In genomic region chr16:17257359-17257821, GRCm38 (mm10) we compare ENCODE assay signal across 13 mouse cellular contexts. TPM values are rescaled to one million over a fixed set of nuclear protein-coding genes. Genes with fewer than 3 reads are reported as not detected.
A peak's percentile ranks its signal among the peaks of the same experiment; 100 is the strongest.
DNase-seq lines count a peak whose midpoint lies in the region; TF ChIP-seq lines count a peak whose summit lies in the region.
"Had no signal": no experiment of that assay in that cellular context is flagged by ENCODE, and none has a peak within 500 bp of the region (broad histone marks: within the 10 kb centered on the region; RNA-seq: fewer than 3 reads in every experiment).

No protein-coding gene starts in this region.

- no peaks in the 10 kb centered on the region for H3K9me3 ChIP-seq in E14TG2a.4 (ENCODE audit: low read length)
- H3K9me3 ChIP-seq: heart, embryonic 15.5 days had no signal

- H3K4me1 ChIP-seq in E14TG2a.4 (replicated peaks; ENCODE audit: low read depth, low read length): peaks cover 97% of the 10 kb centered on the region

- H3K36me3 ChIP-seq in E14TG2a.4 (ENCODE audit: insufficient read depth, low read length): peaks cover 85% of the 10 kb centered on the region

- H3K27me3 ChIP-seq in E14TG2a.4 (ENCODE audit: insufficient read depth, low read length): no peaks in the 10 kb centered on the region
- H3K27me3 ChIP-seq: heart, embryonic 15.5 days had no signal

- DNase-seq in adrenal gland, adult 2 months: peak; percentile 37
- DNase-seq in adrenal gland, adult 8-10 months: no peak
- peak; percentile 32 for DNase-seq in kidney, adult 18-20 months
- DNase-seq in kidney, postnatal 25 days: no peak
- peak; percentile 67 to 78 for DNase-seq in heart, adult 9 months (ENCODE audit: low spot score in 2 of 2)
- DNase-seq in embryo, embryonic 10 days (ENCODE audit: low spot score): no peak
- no peak for DNase-seq in ovary, postnatal 36 days (ENCODE audit: low spot score)
- DNase-seq: cerebellum, adult 11-12 months; lung, adult 18-20 months; spleen, adult 18-20 months had no signal

- TF ChIP-seq CTCF in E14TG2a.4 (conservative IDR thresholded peaks at IDR 0.05; ENCODE audit: low read length): no peak; the same call in 1 of the 2 replicates

- H3K4me3 ChIP-seq in E14TG2a.4 (replicated peaks; ENCODE audit: low read length): peak overlapping the region; percentile 35; the same call in 1 of the 2 replicates
- H3K4me3 ChIP-seq: heart, embryonic 15.5 days; myocyte had no signal

RNA-seq across cellular contexts. Expression of gene Tmem191c, which starts 18.5 kb away (rescaled TPM):
- total RNA-seq in adrenal gland, adult 2 months (2021): 1 to 10 TPM; 6.8 to 7.9 TPM
- 15.8 and 19.9 TPM in 2 replicates for polyA plus RNA-seq in adrenal gland, adult 2 months (2012; rRNA removed)
- 10 to 100 TPM in 3 of 4 experiments, 1 to 10 TPM in 1; 9.3 to 30.7 (median 19.6) TPM for total RNA-seq in adrenal gland, adult 8-10 months (2022)

RNA-seq across cellular contexts. Expression of gene Hic2, which starts 24.0 kb away (rescaled TPM):
- 1 to 10 TPM; 2.4 to 2.7 TPM for total RNA-seq in adrenal gland, adult 2 months (2021)
- 2.1 and 2.6 TPM in 2 replicates for polyA plus RNA-seq in adrenal gland, adult 2 months (2012; rRNA removed)
- total RNA-seq in adrenal gland, adult 8-10 months (2022): 1 to 10 TPM; 2.0 to 3.7 (median 3.4) TPM

RNA-seq across cellular contexts. Expression of gene Rimbp3, which starts 49.0 kb away (rescaled TPM):
- under 1 TPM in 1 of 2 experiments, not detected in 1; 0.07 TPM for total RNA-seq in adrenal gland, adult 2 months (2021)
- not detected in 2 replicates for polyA plus RNA-seq in adrenal gland, adult 2 months (2012; rRNA removed)
- under 1 TPM in 2 of 4 experiments, not detected in 2; 0.09 to 0.14 TPM for total RNA-seq in adrenal gland, adult 8-10 months (2022)

RNA-seq across cellular contexts. Expression of gene Ube2l3, which starts 54.9 kb away (rescaled TPM):
- total RNA-seq in adrenal gland, adult 2 months (2021): 100 to 1,000 TPM; 198 to 273 TPM
- 91.0 and 109 TPM in 2 replicates for polyA plus RNA-seq in adrenal gland, adult 2 months (2012; rRNA removed)
- total RNA-seq in adrenal gland, adult 8-10 months (2022): 100 to 1,000 TPM; 162 to 223 (median 198) TPM

Comparison
In these comparisons a context has a peak if more than half of its experiments do, and no peak if none do; other contexts are left out.
1. DNase-seq: peak in adrenal gland, adult 2 months (single experiment), kidney, adult 18-20 months (single experiment) and heart, adult 9 months (2 of 2); none in adrenal gland, adult 8-10 months (single experiment), kidney, postnatal 25 days (0 of 2), embryo, embryonic 10 days (single experiment) and ovary, postnatal 36 days (single experiment).